Mouse (Mus musculus) adrenal gland, postnatal 14 days (tissue): ENCODE measurements at regions not wholly inside any gene's neighbourhood (a gene's known extent, or its start where the extent isn't known, plus 50 kb on each side); places are given as distances from the start of the nearest gene placed in this dataset.
A peak's percentile ranks its signal among the peaks of the same experiment; 100 is the strongest.

Experiments
- DNase-seq: peaks from one replicate; pipeline ENCODE4 v3.0.0; 2021; ENCODE audit warnings: mixed read lengths

DNA sequence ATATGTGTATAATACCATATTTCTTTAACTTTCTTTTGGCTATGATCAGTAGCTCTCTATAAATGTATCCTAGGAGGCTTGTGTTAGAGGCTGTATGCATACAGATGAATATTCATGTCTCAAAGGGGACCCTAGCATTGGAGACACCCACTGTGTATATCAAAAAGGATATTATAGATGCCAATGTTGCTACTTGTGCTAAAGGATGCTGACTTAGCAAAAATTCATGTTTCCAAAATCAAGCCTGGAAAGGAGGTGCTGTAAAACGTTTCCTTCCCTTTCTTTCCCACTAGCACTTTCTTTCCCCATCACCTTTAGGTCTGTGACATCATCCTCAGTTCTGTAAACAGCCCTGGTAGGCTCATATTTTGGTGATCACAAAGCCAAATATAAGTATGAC, 519.4 kb downstream of the Rnf144a start:
- no peak for DNase-seq

DNA sequence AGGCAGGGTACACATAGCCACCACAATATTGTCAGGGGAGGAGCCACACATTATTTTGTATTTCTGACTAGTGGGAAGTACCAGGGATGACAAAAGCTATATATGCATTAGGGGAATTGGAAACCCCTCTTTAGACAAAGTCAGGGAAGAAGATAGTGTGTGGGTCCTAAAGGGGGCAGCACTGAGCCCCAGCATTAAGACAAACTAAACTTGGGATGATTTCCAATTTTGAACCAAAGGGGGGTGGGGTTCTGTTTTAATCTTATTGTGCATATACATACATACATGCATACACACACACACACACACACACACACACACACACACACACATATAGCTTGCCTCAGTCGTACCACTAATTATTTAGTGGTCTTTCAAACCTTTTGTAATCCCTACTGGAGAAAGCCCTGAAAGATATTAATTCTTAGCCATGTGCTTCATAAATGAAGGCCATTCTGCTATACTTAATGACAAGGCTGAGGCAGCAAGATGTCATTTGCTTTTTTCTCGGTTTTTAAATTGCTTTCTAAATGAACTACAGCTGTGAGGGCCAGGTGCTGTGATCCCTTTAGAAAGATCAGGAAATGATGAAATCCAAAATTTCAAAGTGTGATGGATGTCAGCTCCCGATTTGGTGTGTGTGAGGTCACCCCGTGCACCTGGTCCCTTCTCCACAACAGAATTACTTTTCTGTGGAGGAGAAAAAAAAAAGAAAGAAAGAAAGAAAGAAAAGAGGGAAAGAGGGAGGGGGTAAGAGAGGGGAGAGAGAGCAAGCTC, 523.5 kb downstream of the Rnf144a start:
- DNase-seq = no peak

DNA sequence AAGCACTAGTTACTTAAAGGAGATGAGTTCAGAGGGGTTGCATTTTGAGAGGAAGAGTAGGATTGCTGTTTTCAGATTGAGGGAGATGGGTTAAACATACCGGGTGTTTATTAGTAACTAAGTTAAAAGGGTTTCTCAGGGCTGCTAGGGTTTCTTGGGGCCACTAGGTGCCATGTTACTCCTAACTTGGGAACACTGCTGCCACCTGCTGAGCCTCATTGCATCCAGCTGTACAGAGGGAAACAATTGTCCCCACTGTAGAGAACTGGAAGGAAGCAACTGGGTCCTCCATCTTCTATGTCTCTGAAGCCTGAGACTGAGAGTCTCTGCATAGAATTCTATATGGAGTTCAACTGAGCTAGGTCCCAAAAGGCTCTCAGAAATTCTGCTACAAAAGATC, 524.3 kb downstream of the Rnf144a start:
- peak; percentile 52 for DNase-seq

DNA sequence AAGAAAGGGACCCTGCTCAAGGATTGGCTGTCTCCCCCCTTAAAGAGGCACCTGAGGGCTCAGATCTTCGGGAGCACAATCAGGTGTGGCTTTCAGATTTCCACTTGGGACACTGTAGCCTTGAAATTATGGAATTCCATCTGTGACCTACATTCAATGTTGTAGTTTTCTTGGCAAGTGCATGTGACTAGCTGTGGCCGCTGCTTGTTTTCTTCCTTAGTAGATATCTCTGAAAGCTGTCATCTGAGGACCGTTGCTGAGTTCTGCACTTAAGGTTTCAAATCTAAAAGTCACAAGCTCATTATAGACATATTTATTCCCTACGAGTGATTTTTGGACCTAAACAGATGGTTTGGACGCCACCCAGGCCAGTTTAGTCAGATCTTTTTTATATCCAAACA, 531.3 kb downstream of the Rnf144a start:
- no peak for DNase-seq

DNA sequence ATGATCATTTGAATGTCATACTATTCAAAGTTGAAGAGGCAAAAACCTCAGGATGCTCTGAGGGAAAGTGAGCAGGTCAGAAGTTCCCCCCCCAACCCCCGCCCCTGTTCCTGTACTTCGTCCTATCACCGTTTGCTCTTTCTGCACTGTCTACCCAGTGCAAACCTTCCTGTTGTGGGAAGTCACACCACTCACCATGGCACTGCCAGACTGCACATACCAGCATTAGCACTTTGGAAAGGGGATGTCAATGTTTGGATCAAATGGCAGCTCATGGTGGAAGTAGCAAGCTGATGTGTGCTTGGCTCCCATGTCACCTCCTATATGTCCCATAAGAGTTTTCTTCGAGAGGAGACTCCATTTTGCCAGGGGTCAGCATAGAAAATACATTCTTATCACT, 543.2 kb downstream of the Rnf144a start:
- DNase-seq = no peak

DNA sequence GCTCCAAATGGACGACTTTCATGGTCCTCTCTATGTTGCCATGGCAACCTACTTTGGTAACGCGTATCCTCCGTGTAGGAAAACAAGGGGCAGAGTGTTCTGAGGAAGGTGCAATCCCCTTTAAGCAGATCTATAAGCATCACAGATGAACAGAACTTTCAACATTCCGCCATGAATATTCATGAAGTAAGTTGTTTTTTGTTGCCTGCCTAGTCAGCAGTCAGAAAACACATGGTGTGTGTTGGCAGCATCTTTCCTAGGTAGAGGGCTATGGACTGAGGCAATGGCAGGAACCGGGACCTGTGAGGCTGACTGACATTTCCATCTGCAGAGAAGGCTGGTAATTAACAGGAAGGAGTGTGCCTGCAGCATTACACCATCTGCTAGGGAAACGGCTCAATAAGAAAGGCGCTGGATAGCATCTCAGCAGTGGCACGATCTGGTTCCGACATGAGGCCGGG, 544.0 kb downstream of the Rnf144a start:
- no peak for DNase-seq

DNA sequence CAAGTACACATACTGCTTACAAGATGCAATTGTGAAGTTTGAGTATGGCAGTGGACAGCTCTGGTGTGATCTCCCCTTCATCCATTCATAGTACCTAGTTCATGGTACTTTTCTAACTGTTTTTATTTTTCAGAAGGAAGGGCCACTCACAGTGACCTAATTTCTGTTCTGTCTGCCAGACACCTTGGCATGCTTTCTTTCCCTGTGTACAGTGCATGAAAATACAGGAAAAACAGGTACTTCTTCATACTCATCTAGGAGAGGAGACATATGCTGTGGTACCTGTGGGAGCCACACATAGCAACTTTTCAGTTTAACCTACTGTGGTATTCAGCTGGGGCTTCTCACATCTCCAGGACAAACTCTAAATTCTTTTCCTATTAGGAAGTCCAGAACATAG, 545.2 kb downstream of the Rnf144a start:
- no peak for DNase-seq

DNA sequence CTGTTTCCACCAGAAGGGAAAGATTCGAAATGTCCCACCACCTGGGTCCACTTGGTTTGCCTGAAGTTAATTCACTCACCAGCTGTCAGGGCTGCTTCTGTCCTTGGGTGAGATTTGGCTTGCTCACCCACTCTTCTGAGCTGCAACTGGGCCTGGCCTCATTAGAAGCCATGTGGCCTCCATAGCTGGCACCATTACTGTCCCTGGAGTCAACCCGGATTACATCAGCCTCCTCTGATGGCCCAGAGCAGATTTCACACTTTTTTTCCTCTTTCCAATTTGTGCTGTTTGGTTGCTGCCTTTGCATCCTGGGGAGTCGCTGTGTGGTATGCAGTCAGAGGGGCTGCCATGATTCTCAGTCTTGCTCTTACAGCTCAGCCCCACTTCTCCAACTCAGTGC, 550.0 kb downstream of the Rnf144a start:
- peak; percentile 57 for DNase-seq

DNA sequence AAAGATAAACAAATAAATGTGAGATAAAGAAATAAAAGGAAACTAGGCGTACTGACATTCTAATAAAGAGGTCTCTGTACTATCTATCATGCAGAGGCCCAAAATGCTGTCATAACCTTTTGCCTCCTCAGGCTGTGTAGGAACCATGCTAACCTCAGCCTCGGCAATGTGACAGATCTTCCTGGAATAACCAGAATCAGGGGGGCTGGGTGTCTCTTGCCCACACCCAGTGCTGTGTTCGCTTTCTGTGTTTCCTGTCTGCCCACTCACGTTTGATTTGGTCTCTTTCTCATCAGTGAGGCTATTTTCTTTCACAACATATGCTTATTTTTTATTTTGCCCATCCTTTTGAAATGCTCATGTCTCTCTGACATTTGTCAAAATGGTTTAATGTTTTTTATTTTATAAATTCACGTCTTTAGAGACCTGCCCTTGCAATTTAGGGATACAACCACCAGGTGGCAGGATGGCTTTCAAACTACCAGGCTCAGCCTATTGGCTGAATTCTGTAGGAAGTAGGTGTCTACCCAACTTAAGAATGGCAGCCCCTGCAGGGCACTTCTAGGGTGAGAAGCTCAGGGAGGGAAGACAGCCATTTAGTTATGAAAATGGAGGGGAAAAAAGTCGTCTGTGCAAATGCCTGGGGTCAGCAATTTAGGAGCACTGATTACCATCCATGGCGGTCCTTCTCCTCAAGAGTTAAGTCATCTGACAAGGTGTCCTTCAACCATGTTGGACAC, 550.8 kb downstream of the Rnf144a start:
- peak; percentile 41 for DNase-seq

DNA sequence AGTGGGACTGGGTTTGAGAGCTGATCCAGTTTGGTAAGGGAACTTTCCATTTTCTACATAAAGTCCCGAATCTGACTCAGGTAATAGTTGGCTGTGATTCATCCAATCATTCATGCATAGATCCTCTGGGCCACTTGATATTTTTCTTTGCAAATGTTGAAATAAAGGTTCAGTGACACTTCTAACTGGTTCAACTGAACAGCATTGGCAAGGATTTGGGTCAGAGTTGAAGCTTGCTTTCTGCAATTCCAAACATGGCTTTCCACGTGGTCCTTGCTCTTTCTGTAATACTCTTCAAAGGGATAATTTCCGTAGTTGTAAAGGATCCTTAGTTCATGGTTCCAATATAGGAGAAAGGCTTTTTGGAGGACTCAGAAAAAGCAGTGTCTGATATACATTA, 554.0 kb downstream of the Rnf144a start:
- no peak for DNase-seq

DNA sequence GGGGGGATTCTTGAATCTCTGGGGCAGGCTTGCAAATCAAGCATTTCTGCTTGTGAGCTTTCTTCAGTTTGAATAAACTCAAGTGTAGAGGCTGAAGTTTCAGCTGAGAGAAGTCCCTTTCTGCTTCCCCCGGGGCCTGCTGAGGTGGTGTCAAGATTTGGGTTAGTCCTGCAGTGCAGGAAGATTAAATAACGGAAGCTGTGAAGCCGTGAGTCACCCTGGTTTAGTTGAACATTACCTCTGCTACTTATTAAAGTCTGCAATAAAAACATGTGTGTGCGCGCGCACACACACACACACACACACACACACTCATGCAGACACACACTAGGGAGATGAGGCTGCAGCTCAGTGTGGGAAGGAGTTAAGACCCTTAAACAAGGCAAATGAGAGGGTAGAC, 556.7 kb downstream of the Rnf144a start:
- DNase-seq = no peak

DNA sequence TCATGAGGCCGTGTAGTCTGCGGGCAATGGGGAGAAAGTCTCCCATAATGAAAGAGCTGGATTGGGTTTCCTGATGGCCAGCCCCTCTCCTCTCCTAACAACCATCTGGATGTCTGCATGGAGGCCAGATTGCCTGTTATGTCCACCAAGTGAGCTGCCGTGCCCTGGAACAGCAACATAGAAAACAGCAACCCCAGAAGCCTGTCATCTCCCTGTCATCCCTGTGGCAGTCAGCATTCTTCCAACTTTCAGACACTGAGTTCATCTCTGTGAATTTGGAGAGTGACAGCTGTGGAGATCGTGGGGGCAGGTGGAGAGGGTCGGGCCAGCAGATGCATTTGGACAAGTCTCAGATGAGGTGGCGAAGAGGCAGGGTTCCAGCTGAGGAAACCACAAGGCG, 585.0 kb downstream of the Rnf144a start:
- DNase-seq = no peak

DNA sequence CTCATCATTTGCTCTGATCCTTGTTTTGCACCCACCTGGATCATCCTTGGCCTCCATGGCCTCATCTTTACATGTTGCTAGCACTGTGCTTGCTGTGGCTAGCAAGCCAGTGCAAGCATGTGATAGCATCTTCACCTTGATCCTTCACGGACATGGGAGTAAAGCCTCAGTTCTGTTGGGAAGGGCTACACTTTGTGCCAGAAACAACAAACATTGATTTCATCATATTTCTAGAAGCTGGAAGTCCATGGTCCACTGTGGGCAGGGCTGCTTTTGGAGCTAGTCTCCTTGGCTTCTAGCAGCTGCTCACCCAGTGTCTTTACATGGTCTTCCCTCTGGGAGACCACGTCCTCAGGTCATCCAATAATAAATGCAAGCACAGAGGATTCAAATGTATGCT, 587.1 kb downstream of the Rnf144a start:
- DNase-seq = no peak

DNA sequence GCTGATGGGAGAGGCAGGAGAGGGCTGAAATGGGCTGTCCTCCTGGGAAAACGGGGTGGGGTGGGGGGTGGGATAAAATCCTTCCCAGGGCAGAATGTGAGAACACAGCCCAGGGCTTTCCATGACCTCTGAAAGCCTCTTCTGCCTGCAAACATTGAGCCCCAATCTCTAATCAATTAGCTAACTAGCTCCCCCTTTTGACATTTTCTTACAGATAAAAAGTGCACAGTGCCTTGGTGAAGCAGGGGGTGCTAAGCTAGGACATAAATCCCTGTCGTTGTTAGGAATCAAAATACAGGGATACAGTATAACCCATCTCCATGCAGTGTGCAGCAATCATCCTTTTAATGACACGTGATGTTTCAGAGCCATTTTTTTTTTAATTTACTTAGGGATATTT, 588.1 kb downstream of the Rnf144a start:
- DNase-seq = no peak

DNA sequence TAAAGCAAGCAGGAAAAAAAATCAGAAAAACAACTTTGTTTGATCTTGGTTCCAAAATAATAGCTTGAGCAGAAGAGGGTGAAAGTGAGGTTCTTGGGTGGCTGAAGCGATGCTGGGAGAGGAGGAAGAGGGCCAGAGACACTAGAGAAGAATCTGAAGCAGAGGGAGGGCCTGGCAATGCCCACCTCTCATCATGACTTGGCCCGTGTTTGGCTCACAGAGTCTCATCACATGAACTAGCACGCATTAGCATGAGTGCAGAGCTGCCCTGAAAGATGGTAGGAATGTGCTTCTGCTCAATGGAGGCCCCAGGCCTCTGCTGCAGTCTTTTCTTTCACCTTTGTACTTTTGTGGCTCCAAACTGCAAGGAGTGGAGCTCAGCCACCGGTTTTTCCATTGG, 588.6 kb downstream of the Rnf144a start:
- no peak for DNase-seq

DNA sequence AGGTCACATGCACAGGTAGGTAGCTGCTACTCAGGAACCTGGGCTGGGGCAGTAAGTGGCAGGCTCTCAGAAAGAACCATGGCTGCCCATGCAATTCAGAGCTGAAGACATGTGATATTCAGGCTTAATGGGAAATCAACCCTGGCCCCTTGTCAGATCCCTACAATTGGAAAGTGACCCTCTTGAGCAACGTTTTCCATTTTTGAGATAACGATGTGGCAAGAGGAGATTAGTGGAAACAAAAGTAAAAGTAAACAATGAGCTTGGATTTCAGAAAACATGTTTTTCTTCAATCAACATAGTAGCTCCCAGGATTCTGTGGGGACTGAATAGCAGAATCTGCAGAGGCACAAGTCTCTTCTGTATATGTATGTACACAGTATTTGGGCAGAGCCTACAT, 598.8 kb downstream of the Rnf144a start:
- no peak for DNase-seq

DNA sequence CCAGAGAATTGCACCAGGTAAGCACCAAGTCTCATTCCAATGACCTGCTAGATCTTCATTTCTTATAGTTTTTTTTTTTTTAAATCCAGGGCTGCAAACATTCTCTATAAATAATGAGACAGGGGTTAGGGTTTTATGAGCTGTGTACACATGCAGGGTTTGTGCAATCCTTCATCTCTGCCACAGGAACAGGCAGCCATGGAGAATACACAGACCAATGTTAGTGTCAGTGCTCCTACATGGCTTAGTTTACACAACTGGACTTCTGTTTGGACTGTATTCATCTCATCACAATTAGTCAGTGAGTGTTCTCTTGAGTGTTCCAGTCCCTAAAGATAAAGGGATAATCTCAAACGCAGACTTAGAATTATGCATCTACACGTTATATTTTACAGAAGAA, 620.0 kb downstream of the Rnf144a start:
- DNase-seq = no peak

DNA sequence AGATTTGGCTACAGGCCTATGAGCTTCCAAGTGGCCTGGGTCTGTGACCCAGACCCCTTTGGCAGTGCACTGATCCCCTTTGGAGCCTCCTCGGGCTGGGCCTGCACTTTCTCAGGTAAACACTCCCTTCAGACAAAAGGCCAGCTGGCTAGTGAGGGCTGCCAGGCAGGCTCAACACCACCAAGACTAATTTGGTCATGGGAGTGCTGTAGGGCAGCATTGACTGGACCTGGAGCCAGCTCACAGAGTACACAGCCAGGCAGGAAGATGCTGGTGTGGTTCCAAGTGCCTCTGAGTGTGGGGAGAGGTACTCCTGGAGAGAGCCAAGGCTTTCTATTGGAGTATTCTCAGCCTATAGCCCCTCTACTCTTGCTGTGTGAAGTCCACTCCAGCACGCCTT, 620.5 kb downstream of the Rnf144a start:
- DNase-seq = no peak

DNA sequence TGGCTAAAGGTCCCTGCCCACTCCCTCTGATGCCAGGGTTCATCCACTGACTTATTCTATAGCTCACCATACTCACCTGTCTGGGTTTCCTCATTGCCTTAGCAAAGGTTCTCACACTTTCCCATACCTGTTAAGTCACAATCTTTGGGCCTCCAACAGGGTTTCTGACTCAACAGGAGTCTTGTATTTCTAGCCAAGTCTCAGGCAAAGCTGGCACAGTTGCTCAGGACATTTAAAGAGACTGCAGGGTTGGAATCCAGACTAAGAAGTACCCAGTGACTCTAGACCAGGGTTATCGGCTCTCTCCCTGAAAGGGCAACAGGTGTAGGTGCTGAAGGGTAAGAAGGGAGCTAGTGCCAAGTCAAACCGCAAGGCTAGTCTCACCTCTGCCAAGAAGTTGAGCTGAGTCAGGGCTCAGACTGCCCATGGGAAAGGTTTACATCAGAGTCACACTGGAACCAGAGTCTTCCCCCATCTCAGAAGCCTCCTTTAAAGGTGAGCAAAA, 622.4 kb downstream of the Rnf144a start:
- peak; percentile 9 for DNase-seq

DNA sequence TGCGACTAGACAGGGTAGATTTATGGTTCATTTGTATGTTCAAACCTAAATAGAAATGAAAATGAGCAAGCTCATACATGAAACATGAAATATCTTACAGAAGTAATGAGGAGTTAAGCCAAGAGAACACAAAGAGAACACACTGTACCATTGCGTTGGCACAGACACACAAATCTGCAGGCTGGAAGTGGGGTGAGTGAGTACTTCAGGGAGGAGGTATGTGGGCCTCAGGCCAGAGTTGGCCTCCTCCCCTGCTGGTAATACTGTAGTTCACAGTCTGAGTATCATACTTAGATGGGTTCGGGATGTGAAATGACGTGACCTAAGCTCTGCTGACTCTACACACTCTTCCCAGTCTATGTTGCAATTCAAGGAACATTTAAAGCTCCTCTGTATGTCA, 624.1 kb downstream of the Rnf144a start:
- no peak for DNase-seq

DNA sequence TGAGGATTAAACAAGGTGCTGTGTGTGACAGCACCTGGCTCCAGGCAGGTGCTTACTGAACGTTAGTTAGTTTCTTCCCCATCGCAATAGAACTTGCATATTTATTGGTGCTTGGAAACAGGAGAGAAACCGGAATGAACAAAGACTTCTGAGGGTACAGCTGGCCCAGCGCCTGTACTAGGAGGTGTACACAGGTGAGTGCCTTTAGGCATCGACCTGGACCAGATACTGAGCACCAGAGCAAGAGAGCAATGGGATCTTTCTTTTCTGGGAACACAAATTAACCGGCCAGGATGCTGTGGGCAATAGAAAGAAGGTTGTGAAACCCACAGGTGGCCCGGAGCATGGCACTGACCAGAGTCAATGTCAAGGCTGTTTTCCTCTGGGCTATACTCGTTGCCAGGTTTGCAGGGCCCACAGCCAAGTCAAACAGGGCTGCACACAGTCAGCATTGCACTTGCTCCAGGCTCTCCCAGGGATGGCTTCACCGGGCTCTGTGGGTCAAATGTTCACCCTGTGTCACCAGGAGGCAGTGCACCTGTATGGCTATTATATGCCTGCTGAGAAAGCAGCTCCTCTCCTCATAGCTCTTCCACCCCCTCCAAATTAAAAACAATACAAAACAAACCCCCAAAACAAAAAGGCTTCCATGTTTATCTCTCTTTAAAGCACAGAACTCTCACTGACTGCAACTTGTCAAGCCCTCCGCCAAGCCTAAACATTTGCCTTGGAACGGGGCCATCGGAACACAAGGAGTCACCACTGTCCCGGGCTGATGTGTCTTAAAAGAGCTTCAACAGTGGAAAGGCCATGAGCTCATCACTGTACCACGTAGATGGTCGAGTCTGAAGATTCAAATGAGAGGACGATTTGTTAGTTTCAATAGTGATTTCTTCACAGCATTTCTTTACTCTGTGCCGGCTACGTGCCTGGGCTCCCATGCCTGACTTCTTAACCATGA, 629.1 kb downstream of the Rnf144a start:
- peak; percentile 61 for DNase-seq

DNA sequence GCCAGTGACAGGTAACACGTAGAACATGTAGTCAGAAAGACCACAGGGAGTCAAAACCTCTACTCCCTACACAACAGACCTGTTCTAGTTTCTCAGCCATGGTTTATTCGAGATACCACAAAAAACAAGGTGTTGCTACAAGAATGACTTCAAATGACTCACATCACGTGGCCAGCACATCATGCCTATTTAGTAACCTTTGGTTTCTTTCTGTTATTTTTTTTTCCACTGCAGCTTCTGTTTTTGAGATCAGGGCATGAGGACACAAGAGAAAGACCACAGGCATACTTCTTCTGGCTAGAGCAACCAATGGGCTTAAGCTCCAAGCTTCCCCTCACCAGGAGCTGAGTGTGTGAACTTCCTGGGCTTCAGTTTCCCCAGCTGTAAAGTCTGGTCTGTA, 630.7 kb downstream of the Rnf144a start:
- DNase-seq = no peak
